Mouse (Mus musculus) forelimb bud, embryonic 11.5 days (tissue): ENCODE measurements at regions not wholly inside any gene's neighbourhood (a gene's known extent, or its start where the extent isn't known, plus 50 kb on each side); places are given as distances from the start of the nearest gene placed in this dataset.

ENCODE experiments used
- DNase-seq: peaks from one replicate; pipeline ENCODE4 v3.0.0-alpha.2; 2012; ENCODE audit warnings: low read depth, low spot score

DNA sequence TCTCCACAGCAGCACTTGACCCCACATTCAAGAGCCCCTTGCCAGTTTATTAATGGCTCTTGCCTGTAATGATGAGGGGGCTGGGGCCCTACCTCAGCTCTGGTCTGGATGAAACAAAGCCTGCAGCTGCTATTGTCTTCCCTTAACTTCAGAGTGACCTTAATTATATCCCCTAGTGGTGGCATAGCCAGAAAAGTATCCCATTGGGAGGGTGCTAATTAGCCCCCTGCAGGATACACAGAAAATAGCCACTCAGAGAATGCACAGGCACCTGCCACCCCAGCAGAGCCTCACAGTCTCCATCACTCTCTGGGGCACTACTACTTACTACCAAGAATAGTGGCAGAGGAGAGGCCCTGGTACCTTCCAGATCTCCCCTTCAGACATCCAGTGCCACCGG, 150.0 kb downstream of the Zfp706 start:
- no peak for DNase-seq

DNA sequence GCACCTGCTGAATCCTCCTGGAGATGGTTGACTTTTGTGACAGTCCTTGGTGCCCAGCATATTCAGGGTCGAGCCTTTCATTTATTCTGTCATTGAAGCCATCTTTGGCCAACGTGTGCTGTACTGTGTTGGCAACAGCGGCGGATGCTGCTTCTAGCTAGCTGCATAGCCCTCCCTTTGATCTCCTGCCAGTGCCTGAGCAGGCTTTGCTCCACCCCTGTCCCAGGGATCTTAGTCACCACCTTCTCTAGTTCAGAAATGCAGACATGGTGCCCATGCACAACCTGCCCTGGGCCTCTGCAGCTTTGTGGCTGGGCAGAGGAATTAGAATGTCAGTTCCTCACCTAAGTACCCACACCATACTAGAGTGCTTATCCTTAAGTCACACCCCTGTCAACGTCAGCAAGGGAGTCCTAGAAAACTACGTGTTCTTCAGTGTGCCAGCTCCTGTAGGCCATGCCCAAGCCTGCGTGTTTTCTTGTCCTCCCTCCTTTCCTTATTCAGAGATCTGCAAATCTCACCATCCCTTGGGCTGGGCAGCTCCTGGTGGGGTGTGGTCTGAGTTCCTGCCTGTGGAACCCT, 151.9 kb downstream of the Zfp706 start:
- DNase-seq: no peak

DNA sequence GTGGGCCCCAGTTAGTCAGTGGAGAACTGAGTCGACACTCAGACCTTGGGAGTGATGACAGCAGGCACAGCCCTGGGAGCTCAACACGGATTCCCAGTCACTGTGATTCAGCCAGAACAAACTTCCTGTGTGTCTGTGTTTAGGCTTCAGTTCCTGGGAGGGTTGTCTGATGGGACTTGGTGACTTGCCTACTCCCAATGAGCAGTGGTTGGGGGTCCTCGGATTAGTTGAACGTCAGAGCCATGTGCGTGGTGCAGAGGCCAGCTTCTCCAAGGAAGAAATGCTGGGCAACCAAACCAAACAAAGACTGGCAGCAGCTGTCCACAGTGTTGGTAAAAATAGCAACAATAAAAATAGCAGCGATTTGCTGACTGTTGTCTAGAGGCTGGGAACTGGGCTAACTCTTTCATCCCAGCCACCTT, 152.7 kb downstream of the Zfp706 start:
- no peak for DNase-seq

DNA sequence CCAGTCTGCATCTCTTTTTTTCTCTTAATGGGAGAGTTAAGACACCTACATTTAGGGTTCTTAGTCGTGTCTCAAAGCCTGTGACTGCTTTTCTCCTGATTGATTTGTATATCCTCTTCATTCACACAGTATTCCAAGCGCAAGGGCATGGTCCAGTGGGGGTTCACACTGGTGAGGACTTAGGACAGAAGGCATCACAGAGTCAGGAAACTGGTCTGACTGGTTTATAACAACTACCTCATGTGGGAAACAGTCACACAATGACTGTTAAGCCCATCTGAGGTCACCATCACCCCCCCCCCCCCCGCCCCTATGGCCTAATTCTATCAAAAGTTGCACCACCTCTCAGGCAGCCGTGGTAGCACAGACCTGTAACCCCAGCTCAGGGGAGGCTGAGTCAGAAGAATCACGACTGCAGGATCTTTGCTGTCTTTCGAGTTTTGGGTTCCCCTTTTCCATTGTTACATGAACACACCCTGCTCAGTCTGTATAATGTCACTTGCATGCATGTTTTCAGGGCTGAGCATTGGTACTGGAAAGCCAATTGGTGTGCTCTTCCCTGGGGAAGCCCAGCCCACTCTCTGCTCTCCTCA, 155.2 kb downstream of the Zfp706 start:
- DNase-seq: no peak

DNA sequence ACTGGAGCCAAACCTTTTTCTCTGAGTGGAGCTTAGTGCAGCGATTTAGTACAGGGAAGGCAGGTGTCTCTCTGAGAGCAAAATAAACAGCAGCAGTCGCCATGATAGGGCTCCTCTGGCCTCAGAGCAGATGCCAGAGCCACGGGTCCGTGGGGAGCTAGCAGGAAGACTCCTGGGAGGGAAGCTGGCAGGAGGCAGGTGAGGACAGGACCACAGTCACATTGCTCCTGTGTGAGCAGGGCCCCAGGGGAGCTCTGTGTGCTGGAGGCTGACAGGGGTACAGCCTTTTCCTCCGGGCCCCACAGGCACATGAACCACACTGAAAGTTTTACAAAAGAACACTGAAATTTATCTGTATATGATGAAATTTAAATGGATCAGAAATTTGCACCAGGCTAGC, 159.3 kb downstream of the Zfp706 start:
- no peak for DNase-seq

DNA sequence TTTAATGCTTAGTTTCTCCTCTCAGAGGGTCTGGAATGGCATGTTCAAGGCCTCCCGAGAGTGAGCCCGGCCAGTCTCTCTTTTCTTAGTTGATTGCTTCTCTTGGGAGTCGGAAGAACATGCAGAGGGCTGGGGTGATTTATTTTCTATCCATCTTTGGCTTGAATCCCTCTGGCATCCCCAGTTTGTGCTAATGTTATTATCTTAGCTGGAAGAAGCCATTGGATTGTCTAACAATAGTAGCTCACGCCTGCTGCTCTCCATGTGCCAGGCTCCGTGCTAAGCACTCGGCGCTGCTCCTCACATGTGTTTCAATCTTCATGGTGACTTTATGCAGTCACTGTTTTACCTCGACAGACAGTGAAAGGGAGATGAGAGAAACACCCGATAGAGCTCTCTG, 160.8 kb downstream of the Zfp706 start:
- no peak for DNase-seq
